Mouse (Mus musculus) lung, adult 2 months (tissue): Measurements from ENCODE around the gene Pnmt. TPM values are rescaled to one million over a fixed set of nuclear protein-coding genes. Genes with fewer than 3 reads are reported as not detected.

Source experiments
- DNase-seq: peaks from one replicate; pipeline ENCODE4 v3.0.0; 2022
- H3K4me1 ChIP-seq: fragments of 200-500 bp; 2 replicates; pipeline ENCODE4 v1.6.1; 2011; ENCODE audit warnings: low read length; ENCODE audit not compliant: control insufficient read depth, insufficient read depth
- H3K4me3 ChIP-seq: fragments of 200-500 bp; replicated peaks from 2 replicates; pipeline ENCODE3; 2011; ENCODE audit warnings: low read depth, mild to moderate bottlenecking, control low read depth, low read length; ENCODE audit errors: extremely low read depth
- CTCF ChIP-seq: fragments of 200-500 bp; IDR thresholded peaks from 2 replicates; pipeline ENCODE4 v1.5.1; 2011; ENCODE audit warnings: mild to moderate bottlenecking, low read length, control low read depth; ENCODE audit not compliant: insufficient read depth
- POLR2A ChIP-seq: fragments of 200-500 bp; IDR thresholded peaks from 2 replicates; pipeline ENCODE4 v1.6.1; 2011; ENCODE audit warnings: low read depth, mild to moderate bottlenecking, control low read depth, low read length, borderline replicate concordance; ENCODE audit errors: extremely low read depth
- WGBS: fragments of 180-500 bp; shearing (Covaris S2); methylation state at CpG from one replicate; pipeline ENCODE4 v1.1.7; 2018; 5-methylcytosine and 5-hydroxymethylcytosine counted together
- polyA plus RNA-seq: library from polyadenylated mRNA; depleted of rRNA; stranded (reverse); fragments of >200 nt; gene quantifications from 2 replicates; pipeline ENCODE4 v1.2.3, GENCODE M21; 2012

Pnmt gene
- polyA plus RNA-seq, 1 experiment, result 2.0 TPM

- peaks cover 2% of the 10 kb centered on the region; the same call in 1 of the 2 replicates for H3K4me1 ChIP-seq
- TF ChIP-seq CTCF, result no peak
- no peak for TF ChIP-seq POLR2A
- no peak for DNase-seq
- 70% methylated on average over 6 of the region's 6 CpGs for WGBS
- H3K4me3 ChIP-seq, result no peak overlapping the region
These were observed 20.4 kb downstream of the Pnmt start for GRCm38 (mm10) chr11:98406621-98407020.

GRCm38 (mm10) chr11:98408872-98409271 lies 22.6 kb downstream of the Pnmt start:
- H3K4me1 ChIP-seq, result peaks cover 10% of the 10 kb centered on the region
- 53% methylated on average over 8 of the region's 8 CpGs for WGBS
- no peak for DNase-seq
- H3K4me3 ChIP-seq, result no peak overlapping the region
- TF ChIP-seq POLR2A, result no peak

- no peak for DNase-seq
- TF ChIP-seq CTCF (no peak), POLR2A (no peak)
These were observed 23.1 kb downstream of the Pnmt start for GRCm38 (mm10) chr11:98409341-98409822.

GRCm38 (mm10) chr11:98412273-98412796 lies 26.1 kb downstream of the Pnmt start, which contains the start of gene Erbb2:
Gene Erbb2, plus strand, starts transcription at chr11:98412470.
- peaks cover 20% of the 10 kb centered on the region for H3K4me1 ChIP-seq
- WGBS, result 1% methylated on average over 48 of the region's 49 CpGs
- DNase-seq, result peak; percentile 68
- H3K4me3 ChIP-seq, result peak within 1 kb of the TSS; percentile 90
- TF ChIP-seq CTCF (no peak), POLR2A (peak; percentile 85; the same call in 1 of the 2 replicates)

More at GRCm38 (mm10) chr11:98409341-98409822, 23.1 kb downstream of the Pnmt start:
- Histone ChIP-seq H3K4me1 (peaks cover 14% of the 10 kb centered on the region), H3K4me3 (no peak overlapping the region)
- 11% methylated on average over 9 of the region's 10 CpGs for WGBS

GRCm38 (mm10) chr11:98412797-98413301 lies 26.6 kb downstream of the Pnmt start:
- TF ChIP-seq POLR2A (no peak; the same call in 1 of the 2 replicates), CTCF (no peak)
- Histone ChIP-seq H3K4me1 (peaks cover 20% of the 10 kb centered on the region), H3K4me3 (peak overlapping the region; percentile 90)
- WGBS, result under 1% methylated on average over 40 of the region's 40 CpGs
- peak; percentile 58 for DNase-seq

- WGBS, result 19% methylated on average over 7 of the region's 7 CpGs
- no peak for DNase-seq
- peak overlapping the region; percentile 90 for H3K4me3 ChIP-seq
- no peak for TF ChIP-seq POLR2A
- no peak for TF ChIP-seq CTCF
- H3K4me1 ChIP-seq, result peaks cover 22% of the 10 kb centered on the region
These were observed 27.5 kb downstream of the Pnmt start for GRCm38 (mm10) chr11:98413731-98414130.

- TF ChIP-seq CTCF, result no peak
- DNase-seq, result no peak
- H3K4me1 ChIP-seq, result peaks cover 22% of the 10 kb centered on the region
- H3K4me3 ChIP-seq, result no peak overlapping the region
- WGBS, result 27% methylated on average over 2 of the region's 2 CpGs
These were observed 27.9 kb downstream of the Pnmt start for GRCm38 (mm10) chr11:98414162-98414561.

GRCm38 (mm10) chr11:98417074-98417473 lies 30.8 kb downstream of the Pnmt start:
- WGBS, result 43% methylated on average over 1 of the region's 1 CpGs
- TF ChIP-seq POLR2A, result no peak
- no peak for TF ChIP-seq CTCF
- no peak for DNase-seq
- Histone ChIP-seq H3K4me1 (peaks cover 16% of the 10 kb centered on the region), H3K4me3 (no peak overlapping the region)

GRCm38 (mm10) chr11:98418273-98418672 lies 32.0 kb downstream of the Pnmt start:
- WGBS, result 55% methylated on average over 6 of the region's 6 CpGs
- no peak for TF ChIP-seq CTCF
- TF ChIP-seq POLR2A, result no peak

GRCm38 (mm10) chr11:98418939-98419547 lies 32.8 kb downstream of the Pnmt start:
- WGBS, result 64% methylated on average over 10 of the region's 10 CpGs
- peak; percentile 53 for DNase-seq
- Histone ChIP-seq H3K4me3 (no peak overlapping the region), H3K4me1 (peaks cover 11% of the 10 kb centered on the region)
- no peak for TF ChIP-seq POLR2A
- no peak for TF ChIP-seq CTCF

More at GRCm38 (mm10) chr11:98418273-98418672, 32.0 kb downstream of the Pnmt start:
- peaks cover 16% of the 10 kb centered on the region for H3K4me1 ChIP-seq
- no peak overlapping the region for H3K4me3 ChIP-seq
- no peak for DNase-seq
